Mouse (Mus musculus) E14TG2a.4 (cell line): Measurements from ENCODE around the gene Acot13.

ENCODE experiments used
- CTCF ChIP-seq: conservative IDR thresholded peaks from 2 replicates; pipeline ENCODE4 v1.5.1; 2014; ENCODE audit warnings: low read length
- NANOG ChIP-seq: IDR thresholded peaks from 2 replicates; pipeline ENCODE4 v1.6.1; 2014; ENCODE audit warnings: borderline replicate concordance, low read length, mixed read lengths
- POU5F1 ChIP-seq: IDR thresholded peaks from 2 replicates; pipeline ENCODE4 v1.6.1; 2014; ENCODE audit warnings: low read length, borderline replicate concordance

DNA sequence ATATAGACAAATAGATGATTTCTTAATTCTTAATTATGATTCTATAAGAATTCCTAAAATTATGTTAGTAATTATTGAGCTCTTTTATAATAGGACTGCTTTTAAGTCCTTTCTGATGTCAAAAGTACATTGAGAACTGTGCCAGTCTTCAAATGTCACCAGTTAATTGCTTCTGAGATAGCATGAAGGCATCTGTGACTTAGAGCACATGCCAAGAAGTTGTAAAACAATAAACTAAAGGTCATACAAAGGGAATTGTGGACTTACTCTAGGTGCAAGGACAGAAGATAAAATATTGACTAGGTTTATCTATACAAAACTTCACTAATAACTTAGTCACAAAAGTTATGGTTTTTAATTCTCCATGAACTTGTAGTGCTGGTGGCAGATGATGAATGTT is 27.8 kb upstream of the Acot13 start:
- TF ChIP-seq CTCF (no peak), POU5F1 (no peak), NANOG (no peak)
